Mouse (Mus musculus) thymus, adult 2 months (tissue): ENCODE measurements at regions not wholly inside any gene's neighbourhood (a gene's known extent, or its start where the extent isn't known, plus 50 kb on each side); places are given as distances from the start of the nearest gene placed in this dataset.

Source experiments
- DNase-seq: peaks from one replicate; pipeline ENCODE4 v3.0.0; 2021
- H3K27ac ChIP-seq: fragments of 200-500 bp; 2 replicates; pipeline ENCODE4 v1.5.1; 2012; ENCODE audit warnings: low read length, control low read depth; ENCODE audit not compliant: control insufficient read depth, insufficient read depth
- H3K27me3 ChIP-seq: fragments of 200-500 bp; 2 replicates; pipeline ENCODE4 v1.6.1; 2012; ENCODE audit warnings: mild to moderate bottlenecking, low read length, moderate library complexity, mixed read lengths; ENCODE audit not compliant: control insufficient read depth, insufficient read depth
- H3K36me3 ChIP-seq: fragments of 200-500 bp; 2 replicates; pipeline ENCODE4 v1.6.1; 2012; ENCODE audit warnings: mild to moderate bottlenecking, low read length, moderate library complexity; ENCODE audit not compliant: control insufficient read depth, insufficient read depth
- H3K4me1 ChIP-seq: fragments of 200-500 bp; replicated peaks from 2 replicates; pipeline ENCODE4 v1.6.1; 2012; ENCODE audit warnings: low read length; ENCODE audit not compliant: control insufficient read depth, insufficient read depth
- H3K4me3 ChIP-seq: fragments of 200-500 bp; 2 replicates; pipeline ENCODE4 v1.5.1; 2012; ENCODE audit warnings: mild to moderate bottlenecking, low read length, control low read depth, moderate library complexity; ENCODE audit not compliant: control insufficient read depth, insufficient read depth
- CTCF ChIP-seq: fragments of 200-500 bp; IDR thresholded peaks from 2 replicates; pipeline ENCODE4 v1.5.1; 2012; ENCODE audit warnings: mild to moderate bottlenecking, control low read depth, low read length, moderate library complexity, borderline replicate concordance; ENCODE audit not compliant: control insufficient read depth, poor library complexity, insufficient read depth; ENCODE audit errors: extremely low read depth
- POLR2A ChIP-seq: fragments of 200-500 bp; IDR thresholded peaks from 2 replicates; pipeline ENCODE4 v1.6.1; 2012; ENCODE audit warnings: mild to moderate bottlenecking, low read length, control low read depth, moderate library complexity; ENCODE audit not compliant: control insufficient read depth, poor library complexity, insufficient read depth; ENCODE audit errors: extremely low read depth
- WGBS: fragments of 180-500 bp; shearing (Covaris S2); methylation state at CpG from one replicate; pipeline ENCODE4 v1.1.7; 2018; 5-methylcytosine and 5-hydroxymethylcytosine counted together

DNA sequence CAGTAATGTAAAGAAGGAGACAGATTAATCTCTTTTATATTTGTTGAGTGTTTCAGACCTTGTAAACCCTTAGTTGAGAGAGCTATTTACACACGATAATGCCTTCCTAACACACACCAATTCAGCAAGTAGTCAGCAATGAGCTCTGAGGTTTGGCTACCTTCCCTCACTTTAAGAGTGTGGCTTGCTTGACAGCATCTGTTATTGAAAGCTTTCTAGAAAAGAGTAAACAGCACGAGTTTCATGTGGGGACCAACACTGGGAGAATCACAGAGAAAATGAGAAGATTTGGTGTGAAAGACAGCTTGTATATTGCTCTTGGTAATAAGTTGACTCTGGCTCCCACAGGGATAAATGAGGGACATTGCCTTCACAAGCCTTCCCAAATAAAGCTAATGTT is 688.1 kb upstream of the Zeb2 start:
- Histone ChIP-seq H3K27ac (no peak overlapping the region), H3K4me1 (no peaks in the 10 kb centered on the region), H3K4me3 (no peak overlapping the region), H3K36me3 (no peaks in the 10 kb centered on the region), H3K27me3 (no peaks in the 10 kb centered on the region)
- 69% methylated on average over 2 of the region's 2 CpGs for WGBS
- DNase-seq = no peak
- TF ChIP-seq POLR2A (no peak), CTCF (no peak)

DNA sequence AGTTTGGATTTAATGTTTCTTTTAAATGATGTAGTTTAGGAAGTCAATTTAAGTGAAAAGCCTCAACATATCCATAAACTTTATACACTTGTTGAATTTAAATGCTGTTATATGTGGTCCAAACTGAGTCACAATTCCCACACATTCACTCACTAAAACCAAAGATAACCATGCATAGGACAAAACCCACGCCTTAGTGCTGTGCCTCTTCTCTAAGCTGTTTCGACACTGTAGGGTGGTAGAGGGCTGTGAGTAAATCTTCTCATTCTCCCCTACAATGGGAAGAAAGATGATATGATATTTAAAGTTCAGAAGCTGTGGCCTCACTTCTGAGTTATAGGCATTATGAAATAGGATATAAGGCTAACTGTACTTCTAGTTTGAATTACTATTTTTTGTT is 682.9 kb upstream of the Zeb2 start:
- 96% methylated on average over 2 of the region's 2 CpGs for WGBS
- H3K4me1 ChIP-seq = no peaks in the 10 kb centered on the region

DNA sequence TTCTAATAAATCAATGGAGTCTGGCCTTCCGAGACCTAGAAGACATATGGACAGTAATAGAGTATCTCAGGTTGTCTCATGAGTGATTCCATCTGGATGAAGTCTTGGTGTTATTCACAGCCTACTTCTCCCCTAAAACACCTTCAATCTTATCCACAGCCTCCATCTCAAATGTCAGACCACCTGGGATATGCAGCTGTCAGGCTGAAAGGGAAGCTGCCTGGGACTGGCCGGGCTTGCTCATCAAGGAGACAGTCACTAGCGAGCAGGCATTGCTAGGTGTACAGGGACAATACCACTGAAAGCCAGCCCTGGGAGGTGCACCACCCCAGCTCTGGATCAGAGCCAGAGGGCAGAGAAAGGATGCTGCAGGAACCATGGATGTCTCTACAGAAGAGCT is 676.4 kb upstream of the Zeb2 start:
- no peaks in the 10 kb centered on the region for H3K36me3 ChIP-seq
- H3K4me1 ChIP-seq = no peaks in the 10 kb centered on the region
- 93% methylated on average over 3 of the region's 3 CpGs for WGBS
- no peak for DNase-seq
- TF ChIP-seq CTCF = no peak
- no peak for TF ChIP-seq POLR2A
- no peak overlapping the region for H3K4me3 ChIP-seq
- no peaks in the 10 kb centered on the region for H3K27me3 ChIP-seq
- H3K27ac ChIP-seq = no peak overlapping the region

More for the DNA sequence above, 682.9 kb upstream of the Zeb2 start:
- H3K36me3 ChIP-seq = no peaks in the 10 kb centered on the region
- H3K27me3 ChIP-seq = no peaks in the 10 kb centered on the region
- H3K27ac ChIP-seq = no peak overlapping the region
- no peak overlapping the region for H3K4me3 ChIP-seq
- no peak for TF ChIP-seq CTCF
- TF ChIP-seq POLR2A = no peak
- no peak for DNase-seq

DNA sequence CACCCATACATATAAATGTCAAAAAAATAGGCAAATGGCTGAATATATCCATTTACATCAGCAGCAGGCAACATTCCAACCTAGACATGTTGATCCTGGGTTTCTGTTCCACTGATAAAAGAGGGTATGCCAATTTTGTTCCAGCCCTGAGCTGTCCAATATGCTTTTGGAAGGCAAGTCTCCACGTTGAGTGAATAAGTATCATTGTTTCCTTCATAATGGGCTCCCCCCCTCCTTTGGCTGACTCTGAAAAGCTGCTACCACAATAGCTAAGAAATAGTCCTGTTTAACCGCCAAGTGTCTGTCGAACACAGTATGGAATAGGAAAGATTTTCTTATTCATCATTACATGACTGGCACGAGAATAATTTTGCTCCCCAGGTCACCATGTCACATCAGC is 672.5 kb upstream of the Zeb2 start:
- no peak for DNase-seq
- TF ChIP-seq POLR2A (no peak), CTCF (no peak)
- no peaks in the 10 kb centered on the region for H3K36me3 ChIP-seq
- H3K4me1 ChIP-seq = no peaks in the 10 kb centered on the region
- no peak overlapping the region for H3K4me3 ChIP-seq
- WGBS = 74% methylated on average over 4 of the region's 4 CpGs
- H3K27ac ChIP-seq = no peak overlapping the region
- no peaks in the 10 kb centered on the region for H3K27me3 ChIP-seq

DNA sequence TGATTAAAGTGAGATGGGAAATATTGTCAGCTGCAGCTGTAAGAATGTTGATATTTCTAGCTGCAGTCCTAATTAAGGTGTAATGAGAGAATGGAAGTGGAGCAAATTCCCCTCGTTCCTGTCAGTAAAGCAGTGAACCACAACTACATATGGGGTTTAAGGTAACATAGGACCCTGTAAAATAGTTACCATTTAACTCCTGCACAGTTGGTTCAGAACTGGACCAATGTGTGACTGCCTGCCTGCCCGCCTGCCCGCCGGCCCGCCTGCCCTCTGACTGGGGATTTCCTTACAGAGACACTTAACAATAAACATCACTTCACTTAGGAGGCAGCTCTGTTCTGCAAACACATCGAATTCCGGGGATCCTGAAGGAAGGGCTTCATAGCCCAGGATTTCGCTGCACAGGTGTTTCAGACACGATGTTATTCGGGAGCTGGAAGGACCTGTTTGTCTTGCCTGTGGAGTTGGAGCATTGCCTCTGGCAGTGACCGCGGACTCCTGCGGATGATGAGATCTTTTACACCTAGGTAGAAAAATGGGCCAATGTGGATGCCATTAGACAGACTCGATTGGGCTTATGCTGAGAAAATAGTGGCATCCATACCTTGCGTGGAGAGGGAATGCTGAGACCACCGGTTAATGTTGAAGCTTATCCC is 670.7 kb upstream of the Zeb2 start:
- H3K36me3 ChIP-seq = no peaks in the 10 kb centered on the region
- H3K27me3 ChIP-seq = no peaks in the 10 kb centered on the region
- WGBS = 87% methylated on average over 16 of the region's 16 CpGs
- TF ChIP-seq POLR2A (no peak), CTCF (no peak)
- no peak overlapping the region for H3K4me3 ChIP-seq
- no peak overlapping the region for H3K27ac ChIP-seq
- H3K4me1 ChIP-seq = no peaks in the 10 kb centered on the region
- DNase-seq = no peak

DNA sequence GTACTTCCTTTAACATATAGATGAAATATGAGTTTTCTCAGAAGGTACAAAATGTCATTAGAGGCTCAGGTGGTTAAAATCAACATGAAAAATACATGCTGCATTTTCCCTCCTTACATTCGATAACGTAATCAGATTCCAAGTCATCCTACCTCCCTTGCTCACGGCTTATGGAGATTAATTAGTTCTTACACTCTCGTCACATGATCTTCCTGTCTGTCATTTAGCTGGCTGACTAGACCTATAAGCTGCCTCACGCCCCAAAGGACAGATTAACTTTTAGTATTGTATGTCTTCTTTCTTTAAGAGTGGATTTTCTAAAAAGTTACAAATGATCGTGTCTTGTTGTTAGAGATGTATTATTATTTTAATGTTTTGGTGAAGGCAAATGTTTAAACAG is 669.6 kb upstream of the Zeb2 start:
- H3K4me1 ChIP-seq = no peaks in the 10 kb centered on the region
- no peak overlapping the region for H3K4me3 ChIP-seq
- no peaks in the 10 kb centered on the region for H3K27me3 ChIP-seq
- no peak overlapping the region for H3K27ac ChIP-seq
- no peaks in the 10 kb centered on the region for H3K36me3 ChIP-seq
- 93% methylated on average over 6 of the region's 6 CpGs for WGBS
- no peak for TF ChIP-seq POLR2A
- no peak for TF ChIP-seq CTCF
- no peak for DNase-seq

DNA sequence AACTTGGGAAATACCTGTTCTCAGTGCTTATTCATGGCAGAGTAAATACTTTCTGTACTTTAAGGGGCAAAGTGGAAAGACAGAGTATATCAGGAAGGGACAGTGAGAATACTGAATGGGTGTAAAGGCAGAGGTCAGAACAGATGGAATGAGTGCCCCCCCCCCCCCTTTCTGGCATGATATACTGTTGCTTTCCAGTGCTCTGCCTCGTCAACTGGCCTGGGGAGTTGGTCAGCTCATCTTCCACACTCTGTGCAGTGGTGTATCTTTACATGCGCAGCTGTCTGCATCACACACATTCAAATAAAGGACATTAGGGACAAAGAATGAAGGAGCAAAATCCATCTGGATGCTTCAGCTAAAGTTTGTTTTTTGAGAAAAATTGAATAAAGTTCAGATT is 668.5 kb upstream of the Zeb2 start:
- H3K4me3 ChIP-seq = no peak overlapping the region
- WGBS = 90% methylated on average over 2 of the region's 2 CpGs
- no peaks in the 10 kb centered on the region for H3K27me3 ChIP-seq
- no peak overlapping the region for H3K27ac ChIP-seq
- H3K36me3 ChIP-seq = no peaks in the 10 kb centered on the region
- no peak for TF ChIP-seq POLR2A
- no peak for TF ChIP-seq CTCF
- H3K4me1 ChIP-seq = no peaks in the 10 kb centered on the region
- no peak for DNase-seq
